8 mouse cellular contexts compared by ENCODE assay signal in the genomic region with DNA sequence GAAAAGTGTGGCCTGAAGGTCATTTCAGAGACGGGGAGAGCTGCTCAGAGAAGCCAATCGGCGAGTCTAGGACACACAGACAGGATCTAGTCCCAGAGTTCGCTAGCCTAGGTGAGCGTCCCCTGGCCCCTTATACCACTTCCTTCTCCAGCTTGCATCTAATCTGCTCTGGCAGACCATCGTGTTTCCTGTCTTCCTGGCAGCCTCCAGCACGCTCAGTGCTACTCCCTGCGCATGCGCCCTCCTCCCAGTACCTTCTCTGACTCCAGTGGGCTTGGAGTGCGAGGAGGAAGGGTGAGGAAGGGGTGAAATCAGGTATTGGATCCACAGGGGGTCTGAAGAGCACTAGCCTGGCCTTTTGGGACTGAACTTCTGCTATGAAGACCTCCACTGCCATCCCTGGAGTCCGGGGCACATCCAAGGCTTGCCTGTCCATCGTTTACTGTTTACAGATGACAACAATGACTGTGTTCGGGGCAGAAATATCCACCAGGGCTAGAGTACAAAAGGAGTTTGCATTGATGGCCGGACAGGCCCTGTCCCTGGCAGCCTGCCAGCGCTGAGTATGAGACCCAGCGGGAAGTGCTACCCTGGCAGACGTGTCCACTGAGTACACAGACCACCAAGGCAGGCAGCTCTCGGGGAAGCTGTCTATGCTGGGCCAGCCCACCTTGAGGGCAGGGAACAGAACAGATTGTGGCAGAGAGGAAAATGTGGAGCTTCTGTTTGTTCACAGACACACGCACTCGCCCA. TPM values are rescaled to one million over a fixed set of nuclear protein-coding genes. Genes with fewer than 3 reads are reported as not detected.
A peak's percentile ranks its signal among the peaks of the same experiment; 100 is the strongest.
DNase-seq lines count a peak whose midpoint lies in the region; ATAC-seq and TF ChIP-seq lines count a peak whose summit lies in the region.

No protein-coding gene starts in this region.

- 52% methylated on average over 20 of the region's 20 CpGs for WGBS in heart, embryonic 11.5 days (ENCODE audit: insufficient replicate concordance)

- peak overlapping the region; percentile 20 for H3K4me3 ChIP-seq in brown adipose tissue, adult 24 weeks (ENCODE audit: insufficient read depth, low read depth, low read length)
- H3K4me3 ChIP-seq in heart, embryonic 11.5 days (ENCODE audit: low read depth, low read length) = no peak overlapping the region
- no peak overlapping the region for H3K4me3 ChIP-seq in layer of hippocampus, adult 2 months

- peaks cover 8% of the 10 kb centered on the region for H3K4me1 ChIP-seq in brown adipose tissue, adult 24 weeks (ENCODE audit: control insufficient read depth, insufficient read depth, insufficient read length, low read length)
- H3K4me1 ChIP-seq in heart, embryonic 11.5 days (ENCODE audit: control insufficient read depth, insufficient read depth, low read length) = peaks cover 7% of the 10 kb centered on the region

- no peak for TF ChIP-seq CTCF in layer of hippocampus, adult 2 months (conservative IDR thresholded peaks at IDR 0.05)

- no peaks in the 10 kb centered on the region for H3K27me3 ChIP-seq in heart, embryonic 11.5 days (ENCODE audit: control insufficient read depth, insufficient read depth, low read length)

- no peaks in the 10 kb centered on the region for H3K36me3 ChIP-seq in heart, embryonic 11.5 days (ENCODE audit: control insufficient read depth, insufficient read depth, low read length)

- peak overlapping the region; percentile 79 for H3K27ac ChIP-seq in brown adipose tissue, adult 24 weeks (replicated peaks; ENCODE audit: low read depth, low read length)
- peak overlapping the region; percentile 42 for H3K27ac ChIP-seq in heart, embryonic 11.5 days (ENCODE audit: low read depth, low read length)
- H3K27ac ChIP-seq in layer of hippocampus, adult 2 months = no peak overlapping the region

- 0 out of 2 replicates have a peak overlapping the region, but pooled peaks have one; percentile 1 for H3K4me2 ChIP-seq in heart, embryonic 11.5 days

- 0 out of 2 replicates have a peak overlapping the region, but pooled peaks have one; percentile 16 for H3K9ac ChIP-seq in heart, embryonic 11.5 days (ENCODE audit: low read depth, low read length)

- no peak for ATAC-seq in CD4-positive, CD25-positive, alpha-beta regulatory T cell, adult 4 months
- ATAC-seq in heart, embryonic 11.5 days (replicated peaks; ENCODE audit: insufficient number of reproducible peaks, low FRiP score, low TSS enrichment) = peak; percentile 43; the same call in 1 of the 2 replicates
- peak; percentile 70 for ATAC-seq in megakaryocyte, adult 5-6 weeks (ENCODE audit: poor library complexity, severe bottlenecking)

- peak; percentile 40 for DNase-seq in CD4-positive, CD25-positive, alpha-beta regulatory T cell, adult 2 months (ENCODE audit: low read depth, low spot score)
- peak; percentile 73 for DNase-seq in kidney, postnatal 10 days
- peak; percentile 50 to 64 for DNase-seq in thymus, adult 18-20 months
- DNase-seq in layer of hippocampus, adult 2 months (ENCODE audit: low spot score in 2 of 2) = no peak

- no peaks in the 10 kb centered on the region for H3K9me3 ChIP-seq in heart, embryonic 11.5 days (replicated peaks; ENCODE audit: control insufficient read depth, low read length)

RNA-seq across cellular contexts. Expression of gene Cdh5, which starts 1.9 kb away (rescaled TPM):
- polyA plus RNA-seq in CD4-positive, CD25-positive, alpha-beta regulatory T cell, adult 4 months (2017; shearing (Covaris generic)) = not detected
- 53.4 and 61.0 TPM in 2 replicates for polyA plus RNA-seq in brown adipose tissue, adult 24 weeks (2012; ENCODE audit: insufficient read depth, insufficient read length, missing spikeins)
- 42.6 and 46.0 TPM in 2 replicates for polyA plus RNA-seq in heart, embryonic 11.5 days (2014; fragmentation: Nextera tagmentation; extraction: Ambion mirVana)
- total RNA-seq in megakaryocyte, adult 5-6 weeks (2015) = 0.52 and 1.1 TPM in 2 replicates
- total RNA-seq in megakaryocyte, adult 5-6 weeks (2017) = 0.37 and 0.57 TPM in 2 replicates
- total RNA-seq in layer of hippocampus, adult 2 months (2021) = 10 to 100 TPM in 1 of 2 experiments, 1 to 10 TPM in 1; 9.1 to 11.6 TPM

Comparison
In these comparisons a context has a peak if more than half of its experiments do, and no peak if none do; other contexts are left out.
1. DNase-seq: peak in CD4-positive, CD25-positive, alpha-beta regulatory T cell, adult 2 months (single experiment), kidney, postnatal 10 days (single experiment) and thymus, adult 18-20 months (2 of 2); none in layer of hippocampus, adult 2 months (0 of 2).
2. RNA of gene Cdh5, which starts 1.9 kb away (polyA plus RNA-seq): 53.4 to 61.0 TPM in brown adipose tissue, adult 24 weeks and 42.6 to 46.0 TPM in heart, embryonic 11.5 days; not detected in CD4-positive, CD25-positive, alpha-beta regulatory T cell, adult 4 months; every median in the first group is over 10 times any median in the second.